Mouse (Mus musculus) thymus, postnatal 0 days (tissue): ENCODE results near the gene Sys1. TPM values are rescaled to one million over a fixed set of nuclear protein-coding genes. Genes with fewer than 3 reads are reported as not detected.

Experiments used
- DNase-seq: peaks from one replicate; pipeline ENCODE4 v3.0.0-alpha.2; 2015; ENCODE audit warnings: low spot score
- polyA plus RNA-seq: library from polyadenylated mRNA; unstranded; fragments of >200 nt; fragmentation: Nextera tagmentation; extraction: Ambion mirVana; gene quantifications from 2 replicates; pipeline ENCODE4 v1.2.1, GENCODE M21; 2015

Gene Sys1
- polyA plus RNA-seq, 1 experiment from 2014 or later: 83.7 TPM

- DNase-seq: no peak
These were observed 3.6 kb upstream of the Sys1 start for GRCm38 (mm10) chr2:164453047-164453757.

GRCm38 (mm10) chr2:164453887-164454500, 2.8 kb upstream of the Sys1 start:
- no peak for DNase-seq

- no peak for DNase-seq
These were observed 1.9 kb upstream of the Sys1 start for GRCm38 (mm10) chr2:164454846-164455245.

- no peak for DNase-seq
These were observed 1.2 kb upstream of the Sys1 start for GRCm38 (mm10) chr2:164455421-164456190.

- no peak for DNase-seq
These were observed 351 bp upstream of the Sys1 start for GRCm38 (mm10) chr2:164456413-164456812.

GRCm38 (mm10) chr2:164457942-164458341, 1.2 kb downstream of the Sys1 start:
- DNase-seq: no peak

- DNase-seq: no peak
These were observed 1.8 kb downstream of the Sys1 start for GRCm38 (mm10) chr2:164458535-164458934.

GRCm38 (mm10) chr2:164460745-164461551, 4.2 kb downstream of the Sys1 start, which contains the start of gene Gm20458:
Gm20458 (plus strand) TSS chr2:164460967.
- DNase-seq: peak; percentile 96

GRCm38 (mm10) chr2:164465161-164465560, 8.4 kb downstream of the Sys1 start:
- DNase-seq: no peak

GRCm38 (mm10) chr2:164466787-164467186, 10.0 kb downstream of the Sys1 start:
- DNase-seq: no peak

- DNase-seq: peak; percentile 70
These were observed 13.5 kb downstream of the Sys1 start for GRCm38 (mm10) chr2:164470254-164470653.

GRCm38 (mm10) chr2:164473624-164474023, 16.9 kb downstream of the Sys1 start, which contains the start of gene Trp53tg5:
Trp53tg5 (minus strand) TSS chr2:164473724.
- DNase-seq: no peak

GRCm38 (mm10) chr2:164485681-164486257, 29.0 kb downstream of the Sys1 start, which contains the start of gene Dbndd2:
Dbndd2 (plus strand) TSS chr2:164486106.
- no peak for DNase-seq

- no peak for DNase-seq
These were observed 29.7 kb downstream of the Sys1 start for GRCm38 (mm10) chr2:164486258-164487114.

- DNase-seq: no peak
These were observed 30.4 kb downstream of the Sys1 start for GRCm38 (mm10) chr2:164487115-164487527.

GRCm38 (mm10) chr2:164487812-164488211, 31.0 kb downstream of the Sys1 start:
- no peak for DNase-seq

GRCm38 (mm10) chr2:164494126-164494525, 37.4 kb downstream of the Sys1 start:
- DNase-seq: no peak

GRCm38 (mm10) chr2:164496331-164496730, 39.6 kb downstream of the Sys1 start:
- no peak for DNase-seq

GRCm38 (mm10) chr2:164496847-164497690, 40.3 kb downstream of the Sys1 start, which contains the start of gene Pigt:
Pigt (plus strand) TSS chr2:164497520.
- DNase-seq: peak; percentile 87
